Mouse (Mus musculus) central nervous system, embryonic 18 days (tissue): ENCODE results near the gene Ttf2. TPM values are rescaled to one million over a fixed set of nuclear protein-coding genes. Genes with fewer than 3 reads are reported as not detected.

Experiments
- polyA plus RNA-seq: library from polyadenylated mRNA; depleted of rRNA; stranded (reverse); fragments of >200 nt; gene quantifications from 2 replicates; pipeline ENCODE4 v1.2.3, GENCODE M21; 2012; rRNA removed

Ttf2 gene
- 2.8 and 3.3 TPM in 2 replicates for polyA plus RNA-seq

DNA sequence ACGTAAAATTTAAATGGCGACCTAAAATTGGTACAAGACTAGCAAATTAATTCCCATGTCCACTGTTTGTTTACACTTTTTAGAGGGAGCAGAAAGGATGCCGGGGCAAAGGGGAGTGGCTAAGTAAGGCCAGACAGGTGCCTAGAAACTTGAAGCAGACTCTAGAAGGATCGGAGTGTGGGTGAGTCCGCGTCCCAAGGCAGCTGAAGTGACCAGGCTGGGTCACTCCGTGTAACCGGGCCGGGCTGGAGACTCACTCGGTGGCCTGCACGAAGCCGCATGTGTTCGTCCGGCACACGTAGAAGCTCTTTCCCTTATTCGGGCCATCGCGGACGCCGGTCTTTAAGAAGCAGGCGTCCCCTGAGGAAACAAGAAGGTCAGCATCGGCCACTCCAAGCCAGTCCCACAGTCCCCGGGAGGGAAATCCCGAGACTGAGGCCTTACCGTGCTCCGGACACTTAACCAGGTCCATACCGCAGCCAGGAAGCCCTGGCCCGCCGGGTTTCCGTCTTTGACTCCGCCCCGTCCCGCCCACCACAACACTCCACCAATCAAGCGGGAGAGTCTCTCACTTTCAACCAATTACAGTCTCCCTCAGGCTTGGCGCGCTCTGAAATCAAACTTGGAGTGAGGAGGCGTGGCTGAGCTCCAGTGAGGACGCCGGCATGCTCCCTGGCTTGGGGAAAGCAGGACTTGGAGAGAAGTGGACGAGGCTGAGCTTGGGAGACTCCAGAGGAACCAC is at the start of gene Ttf2:
Gene Ttf2, minus strand, starts transcription at position 488 of the 742 bp plus-strand sequence.

DNA sequence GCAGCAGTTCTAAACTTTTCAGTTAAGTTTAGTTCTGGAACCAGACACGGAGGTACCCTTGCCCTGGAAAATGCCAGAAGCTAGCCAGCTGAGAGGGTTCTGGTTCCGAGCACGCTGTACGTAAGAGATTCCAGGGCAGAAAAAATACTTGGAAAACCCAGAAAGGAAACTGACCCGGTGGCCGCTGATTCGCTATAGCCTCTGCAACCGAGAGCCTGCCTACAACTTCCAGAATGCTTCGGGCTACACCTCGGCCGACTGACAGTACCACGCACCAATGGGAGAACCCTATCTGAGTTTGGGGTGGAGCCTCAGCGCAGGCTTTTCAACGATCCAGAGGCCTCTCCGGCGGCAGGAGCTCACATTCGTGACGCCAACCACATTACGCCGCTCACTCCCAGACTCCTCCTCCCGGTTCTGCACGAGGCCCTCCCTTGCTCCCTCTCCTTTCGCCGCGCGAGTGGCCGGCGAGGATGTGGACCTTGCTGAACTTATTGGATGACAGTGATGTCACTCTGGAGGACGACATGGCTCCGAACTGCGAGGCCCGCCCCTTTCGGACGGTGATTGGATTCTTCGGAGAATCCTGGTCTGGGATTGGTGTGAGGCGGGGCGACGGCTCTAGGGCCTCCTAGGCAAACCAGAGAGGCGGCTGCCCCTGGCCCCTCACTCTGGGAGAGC is 47.5 kb downstream of the Ttf2 start, which contains the start of gene Trim45:
Gene Trim45, plus strand, starts transcription at position 378 of the 681 bp plus-strand sequence.

Other genes with a start within 250 kb of the Ttf2 start
- gene Vtcn1, start 144.2 kb downstream of the Ttf2 start, polyA plus RNA-seq: 0.06 TPM in 1 of 2 replicates, not detected in the other
- gene Trim45, start 47.5 kb downstream of the Ttf2 start, polyA plus RNA-seq: 12.2 and 13.0 TPM in 2 replicates
- 0.07 and 0.08 TPM in 2 replicates for gene Cd101, start 59.9 kb upstream of the Ttf2 start, polyA plus RNA-seq
- gene Ptgfrn, start 140.6 kb upstream of the Ttf2 start, polyA plus RNA-seq: 15.9 and 18.6 TPM in 2 replicates